Mouse (Mus musculus) small intestine, adult 2 months (tissue): ENCODE results near the gene Mettl21e.

Source experiments
- CTCF ChIP-seq: fragments of 200-500 bp; IDR thresholded peaks from 2 replicates; pipeline ENCODE4 v1.5.1; 2012; ENCODE audit warnings: low read depth, mild to moderate bottlenecking, control low read depth, inconsistent platforms, low read length, moderate library complexity, mixed read lengths; ENCODE audit not compliant: insufficient replicate concordance, insufficient read length; ENCODE audit errors: extremely low read depth
- POLR2A ChIP-seq: fragments of 200-500 bp; IDR thresholded peaks from 2 replicates; pipeline ENCODE4 v1.6.1; 2012; ENCODE audit warnings: low read depth, mild to moderate bottlenecking, control low read depth, inconsistent platforms, low read length, moderate library complexity

- no peak for TF ChIP-seq POLR2A
- no peak for TF ChIP-seq CTCF
These were observed 18.5 kb upstream of the Mettl21e start for GRCm38 (mm10) chr1:44237305-44237704.
